Mouse (Mus musculus) heart, postnatal 0 days (tissue): ENCODE measurements at regions not wholly inside any gene's neighbourhood (a gene's known extent, or its start where the extent isn't known, plus 50 kb on each side); places are given as distances from the start of the nearest gene placed in this dataset.

Source experiments
- CTCF ChIP-seq: IDR thresholded peaks from 2 replicates; pipeline ENCODE4 v1.5.1; 2016; ENCODE audit warnings: antibody characterized with exemption, control low read depth, low read depth
- EP300 ChIP-seq: IDR thresholded peaks from 2 replicates; pipeline ENCODE4 v1.6.1; 2016; ENCODE audit warnings: antibody characterized with exemption, low read depth

DNA sequence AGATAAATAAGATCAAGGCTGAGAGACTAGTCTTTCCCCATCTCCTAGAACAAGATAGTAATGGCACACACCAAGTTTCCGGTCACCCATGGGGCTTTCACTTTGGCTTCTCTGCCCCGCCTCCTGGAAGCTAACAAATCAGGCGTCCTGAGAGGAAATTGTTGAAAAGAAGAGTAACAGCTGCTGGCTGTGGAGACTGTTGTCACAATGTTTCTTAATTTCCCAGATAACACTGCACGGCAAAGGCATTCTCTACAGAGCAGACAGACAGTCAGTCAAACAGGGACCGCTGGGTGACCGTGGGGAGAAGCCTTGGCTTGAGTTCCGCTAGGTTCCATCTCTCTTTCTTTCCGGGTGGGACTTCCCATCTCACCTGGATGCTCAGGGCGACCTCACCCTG, 148.2 kb downstream of the Fndc1 start:
- TF ChIP-seq CTCF = no peak
- TF ChIP-seq EP300 = no peak
